Mouse (Mus musculus) stomach, embryonic 16.5 days (tissue): ENCODE measurements around the gene Pcsk4. TPM values are rescaled to one million over a fixed set of nuclear protein-coding genes. Genes with fewer than 3 reads are reported as not detected.
A peak's percentile ranks its signal among the peaks of the same experiment; 100 is the strongest.

Source experiments
- ATAC-seq: fragments of 200-750 bp; cut with Nextera tagmentation; 2 replicates; pipeline ENCODE4 v1.8.0; 2017; ENCODE audit warnings: moderate number of reproducible peaks, moderate TSS enrichment; ENCODE audit not compliant: insufficient read depth, low FRiP score
- H3K27ac ChIP-seq: fragments of 300-500 bp; sonication (generic); 2 replicates; pipeline ENCODE4 v1.5.1; 2014; ENCODE audit warnings: low read length
- H3K27me3 ChIP-seq: fragments of 300-500 bp; sonication (generic); 2 replicates; pipeline ENCODE4 v1.6.1; 2014; ENCODE audit warnings: low read length, control low read depth, mixed read lengths; ENCODE audit not compliant: control insufficient read depth, insufficient read depth
- H3K36me3 ChIP-seq: fragments of 300-500 bp; sonication (generic); 2 replicates; pipeline ENCODE4 v1.6.1; 2014; ENCODE audit warnings: low read length; ENCODE audit not compliant: control insufficient read depth, insufficient read depth
- H3K4me1 ChIP-seq: fragments of 300-500 bp; sonication (generic); 2 replicates; pipeline ENCODE4 v1.6.1; 2014; ENCODE audit warnings: low read length, control low read depth, mixed read lengths; ENCODE audit not compliant: control insufficient read depth, insufficient read depth
- H3K4me2 ChIP-seq: fragments of 300-500 bp; sonication (generic); 2 replicates; pipeline ENCODE4 v1.6.1; 2014; ENCODE audit warnings: low read depth, low read length, mixed read lengths
- H3K4me3 ChIP-seq: fragments of 300-500 bp; sonication (generic); replicated peaks from 2 replicates; pipeline ENCODE4 v1.5.1; 2014; ENCODE audit warnings: mild to moderate bottlenecking, low read length
- H3K9ac ChIP-seq: fragments of 300-500 bp; sonication (generic); 2 replicates; pipeline ENCODE4 v1.6.1; 2014; ENCODE audit warnings: low read length
- H3K9me3 ChIP-seq: fragments of 300-500 bp; sonication (generic); replicated peaks from 2 replicates; pipeline ENCODE4 v1.6.1; 2016; ENCODE audit warnings: low read length, control low read depth; ENCODE audit not compliant: control insufficient read depth
- WGBS: fragments of 180-500 bp; shearing (Covaris S2); extraction: QIAGEN DNeasy Blood & Tissue Kit; methylation state at CpG from one replicate; pipeline ENCODE4 v1.1.7; 2014; 5-methylcytosine and 5-hydroxymethylcytosine counted together
- polyA plus RNA-seq: library from polyadenylated mRNA; unstranded; fragments of >200 nt; fragmentation: Nextera tagmentation; extraction: Ambion mirVana; gene quantifications from 2 replicates; pipeline ENCODE4 v1.2.1, GENCODE M21; 2015

Gene Pcsk4
- polyA plus RNA-seq, 1 experiment from 2014 or later: 3.7 TPM

DNA sequence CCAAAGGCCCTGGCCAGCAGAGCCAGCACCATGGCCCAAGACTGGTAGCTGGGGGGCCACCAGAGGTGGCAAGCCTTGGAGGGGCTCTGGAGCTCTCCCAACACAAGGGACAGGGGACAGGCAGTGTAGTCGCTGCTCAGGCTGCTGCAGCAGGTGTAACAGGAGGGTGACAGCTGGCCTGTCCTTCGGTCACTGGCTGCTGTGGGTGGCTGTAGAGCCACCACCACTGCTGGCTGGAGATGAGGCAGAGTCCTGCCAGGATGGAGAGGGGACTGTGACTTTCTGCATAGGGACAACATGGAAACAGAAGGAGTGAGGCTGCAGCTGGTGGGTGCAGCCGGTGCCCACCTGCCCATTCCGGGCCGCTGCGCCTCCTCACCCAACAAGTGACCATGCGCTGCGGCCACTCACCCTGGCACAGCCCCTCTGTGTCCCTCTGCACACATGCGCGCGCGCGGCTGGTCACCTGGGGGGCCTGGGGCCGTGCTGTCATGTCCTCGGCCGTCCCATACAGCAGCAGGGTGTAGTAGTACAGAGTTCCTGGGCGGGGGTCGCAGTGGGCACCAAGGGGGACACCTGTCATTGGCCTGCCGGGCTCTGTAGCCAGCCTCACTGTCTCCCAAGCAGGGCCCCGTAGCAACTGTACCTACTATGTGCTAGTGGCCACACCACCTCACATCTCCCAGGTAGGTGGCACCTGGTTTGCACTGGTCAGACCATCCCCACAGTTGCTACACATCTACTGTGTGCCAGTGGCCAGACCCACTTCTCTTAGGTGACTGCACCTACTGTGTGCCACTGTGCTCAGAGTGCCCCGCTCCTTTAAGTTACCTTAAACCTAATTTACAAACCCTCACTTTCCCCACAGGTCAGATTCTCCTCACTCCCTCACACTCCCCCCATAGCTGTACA, 7.4 kb downstream of the Pcsk4 start:
- peaks cover 13% of the 10 kb centered on the region; the same call in 1 of the 2 replicates for H3K4me1 ChIP-seq
- H3K4me2 ChIP-seq: peak overlapping the region; percentile 96
- H3K27me3 ChIP-seq: peaks cover 2% of the 10 kb centered on the region
- 89% methylated on average over 21 of the region's 21 CpGs for WGBS
- peaks cover 5% of the 10 kb centered on the region; the same call in 1 of the 2 replicates for H3K36me3 ChIP-seq
- H3K9me3 ChIP-seq: no peaks in the 10 kb centered on the region
- peak overlapping the region; percentile 66 for H3K4me3 ChIP-seq
- H3K9ac ChIP-seq: peak overlapping the region; percentile 75
- no peak overlapping the region for H3K27ac ChIP-seq
- no peak for ATAC-seq

DNA sequence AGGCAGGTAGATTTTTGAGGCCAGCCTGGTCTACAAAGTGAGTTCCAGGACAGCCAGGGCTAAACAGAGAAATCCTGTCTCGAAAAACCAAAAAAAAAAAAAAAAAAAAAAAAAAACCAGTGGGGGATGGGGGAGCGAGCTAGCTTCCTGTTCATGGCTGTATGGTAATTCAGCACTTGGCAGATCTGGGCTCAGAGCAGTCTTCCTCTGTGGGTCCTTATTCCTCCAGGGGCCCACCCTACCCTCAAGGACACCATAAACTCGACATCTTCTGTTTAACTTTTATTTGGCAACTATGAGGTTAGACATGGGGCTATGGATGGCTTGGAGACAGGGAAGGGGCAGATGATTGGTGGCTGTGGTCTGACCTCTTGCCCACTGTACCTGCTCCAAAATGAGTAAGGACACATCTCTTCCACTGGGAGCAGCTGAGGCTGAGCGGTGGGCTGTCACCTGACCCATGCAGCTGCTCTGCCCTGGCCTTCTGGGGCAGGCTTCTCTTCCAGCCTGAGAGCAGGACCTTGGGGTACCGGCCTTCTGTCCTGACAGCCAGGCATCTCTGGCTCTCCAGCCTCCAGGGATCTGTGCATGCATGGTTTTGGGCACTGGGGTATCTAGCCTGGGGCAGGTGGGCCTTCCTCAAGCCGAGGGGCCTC, 8.2 kb downstream of the Pcsk4 start:
- ATAC-seq: no peak
- Histone ChIP-seq H3K9me3 (no peaks in the 10 kb centered on the region), H3K4me3 (no peak overlapping the region), H3K9ac (no peak overlapping the region; the same call in 1 of the 2 replicates), H3K36me3 (peaks cover 5% of the 10 kb centered on the region; the same call in 1 of the 2 replicates), H3K27me3 (peaks cover 6% of the 10 kb centered on the region), H3K4me2 (peak overlapping the region; percentile 20; the same call in 1 of the 2 replicates), H3K4me1 (peaks cover 13% of the 10 kb centered on the region; the same call in 1 of the 2 replicates), H3K27ac (peak overlapping the region; percentile 5; the same call in 1 of the 2 replicates)
- 75% methylated on average over 6 of the region's 6 CpGs for whole genome bisulfite sequencing

DNA sequence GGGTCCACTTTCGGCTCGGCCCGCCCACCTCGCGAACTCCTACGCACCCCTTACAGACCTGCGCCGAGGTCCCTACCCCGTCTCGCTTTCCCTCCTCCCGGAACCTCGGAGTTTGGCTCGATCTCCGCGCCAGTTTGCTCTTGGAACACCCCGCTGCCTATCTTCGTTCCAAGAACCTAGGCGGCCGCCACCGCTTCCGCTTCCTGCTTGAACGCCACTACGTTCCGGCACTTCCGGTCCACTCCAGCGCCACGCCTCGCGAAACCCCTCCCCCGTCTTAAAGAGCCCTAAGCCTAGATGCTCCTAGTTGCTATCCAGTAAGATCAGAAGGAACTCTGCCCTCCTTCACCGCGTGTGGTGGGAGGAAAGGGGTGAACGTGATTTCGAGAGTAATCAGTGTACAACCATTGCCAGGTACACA, 8.9 kb downstream of the Pcsk4 start, which contains the start of gene 2310011J03Rik:
Gene 2310011J03Rik, minus strand, starts transcription at position 198 of the 421 bp plus-strand sequence.
- H3K4me2 ChIP-seq: peak within 1 kb of the TSS; percentile 57
- H3K27ac ChIP-seq: peak within 1 kb of the TSS; percentile 72; the same call in 1 of the 2 replicates
- peak within 1 kb of the TSS; percentile 74 for H3K9ac ChIP-seq
- peaks cover 13% of the 10 kb centered on the region; the same call in 1 of the 2 replicates for H3K4me1 ChIP-seq
- ATAC-seq: peak; percentile 51; the same call in 1 of the 2 replicates
- no peaks in the 10 kb centered on the region for H3K9me3 ChIP-seq
- WGBS: under 1% methylated on average over 34 of the region's 34 CpGs
- peaks cover 5% of the 10 kb centered on the region; the same call in 1 of the 2 replicates for H3K36me3 ChIP-seq
- H3K27me3 ChIP-seq: peaks cover 12% of the 10 kb centered on the region
- H3K4me3 ChIP-seq: peak within 1 kb of the TSS; percentile 56

DNA sequence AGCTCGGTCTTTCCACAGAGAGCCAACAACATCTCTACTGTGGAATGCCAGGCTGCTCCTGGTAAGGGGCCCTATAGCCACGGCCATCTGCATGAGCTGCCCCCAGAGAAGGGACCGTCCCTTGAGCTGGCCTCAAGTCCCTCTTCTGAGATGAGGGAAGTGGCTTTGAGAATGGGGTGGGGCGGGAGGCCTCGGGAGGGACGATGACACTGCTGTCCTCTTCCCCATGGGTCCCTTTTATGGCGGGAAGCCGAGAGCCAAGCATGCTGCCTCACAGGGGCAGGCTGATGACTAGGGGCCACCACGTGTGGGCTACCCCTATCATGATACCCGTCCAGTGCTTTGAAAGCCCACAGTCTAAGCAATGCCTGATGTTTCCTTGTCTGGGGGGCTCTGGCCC, 12.3 kb downstream of the Pcsk4 start:
- Histone ChIP-seq H3K9ac (no peak overlapping the region), H3K4me1 (peaks cover 22% of the 10 kb centered on the region), H3K4me3 (no peak overlapping the region), H3K36me3 (peaks cover 5% of the 10 kb centered on the region; the same call in 1 of the 2 replicates), H3K27me3 (peaks cover 43% of the 10 kb centered on the region), H3K27ac (no peak overlapping the region), H3K9me3 (no peaks in the 10 kb centered on the region), H3K4me2 (no peak overlapping the region)
- WGBS: 58% methylated on average over 10 of the region's 10 CpGs
- no peak for ATAC-seq

DNA sequence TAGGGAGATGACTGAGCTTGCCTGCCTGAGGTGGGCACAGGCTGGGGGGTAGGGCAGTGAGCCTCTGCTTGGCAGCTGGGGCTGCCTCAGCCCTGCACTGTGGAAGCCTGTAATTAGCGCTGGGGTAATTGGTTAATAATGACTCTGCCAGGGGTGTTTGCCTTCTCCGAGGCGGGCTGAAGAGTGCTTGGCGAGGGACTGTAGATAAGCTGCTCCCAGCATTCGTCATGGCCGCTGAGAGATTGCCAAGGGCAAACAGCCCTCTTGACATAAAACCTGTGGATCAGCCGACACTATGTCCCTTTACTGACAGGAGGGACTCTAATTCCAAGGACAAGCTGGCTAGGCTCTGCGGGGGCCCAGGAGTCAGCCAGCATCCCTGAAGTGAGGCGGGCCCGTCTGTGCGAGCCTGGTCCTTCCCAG, 12.9 kb downstream of the Pcsk4 start:
- Histone ChIP-seq H3K4me3 (no peak overlapping the region), H3K36me3 (peaks cover 5% of the 10 kb centered on the region; the same call in 1 of the 2 replicates), H3K4me2 (no peak overlapping the region), H3K27ac (no peak overlapping the region), H3K4me1 (peaks cover 22% of the 10 kb centered on the region), H3K9me3 (no peaks in the 10 kb centered on the region), H3K9ac (no peak overlapping the region), H3K27me3 (peaks cover 49% of the 10 kb centered on the region)
- WGBS: 23% methylated on average over 11 of the region's 11 CpGs
- no peak for ATAC-seq

DNA sequence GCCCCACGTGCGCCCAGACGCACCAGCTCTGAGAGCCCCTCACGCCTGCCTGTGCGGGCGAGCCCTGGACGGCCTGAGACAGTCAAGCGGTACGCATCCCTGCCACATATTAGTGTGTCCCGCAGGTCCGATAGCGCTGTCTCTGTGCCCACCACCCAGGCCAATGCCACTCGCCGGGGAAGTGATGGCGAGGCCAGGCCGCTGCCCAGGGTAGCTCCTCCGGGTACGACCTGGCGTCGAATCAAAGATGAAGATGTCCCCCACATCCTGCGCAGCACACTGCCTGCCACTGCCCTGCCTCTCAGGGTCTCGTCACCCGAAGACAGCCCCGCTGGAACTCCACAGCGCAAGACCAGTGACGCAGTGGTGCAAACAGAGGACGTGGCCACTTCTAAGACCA, 14.0 kb downstream of the Pcsk4 start:
- Histone ChIP-seq H3K27me3 (peaks cover 53% of the 10 kb centered on the region), H3K9ac (0 out of 2 replicates have a peak overlapping the region, but pooled peaks have one; percentile 1), H3K4me2 (no peak overlapping the region), H3K4me3 (no peak overlapping the region), H3K9me3 (no peaks in the 10 kb centered on the region), H3K36me3 (peaks cover 5% of the 10 kb centered on the region; the same call in 1 of the 2 replicates), H3K27ac (no peak overlapping the region), H3K4me1 (peaks cover 18% of the 10 kb centered on the region)
- ATAC-seq: no peak
- WGBS: 47% methylated on average over 27 of the region's 27 CpGs

DNA sequence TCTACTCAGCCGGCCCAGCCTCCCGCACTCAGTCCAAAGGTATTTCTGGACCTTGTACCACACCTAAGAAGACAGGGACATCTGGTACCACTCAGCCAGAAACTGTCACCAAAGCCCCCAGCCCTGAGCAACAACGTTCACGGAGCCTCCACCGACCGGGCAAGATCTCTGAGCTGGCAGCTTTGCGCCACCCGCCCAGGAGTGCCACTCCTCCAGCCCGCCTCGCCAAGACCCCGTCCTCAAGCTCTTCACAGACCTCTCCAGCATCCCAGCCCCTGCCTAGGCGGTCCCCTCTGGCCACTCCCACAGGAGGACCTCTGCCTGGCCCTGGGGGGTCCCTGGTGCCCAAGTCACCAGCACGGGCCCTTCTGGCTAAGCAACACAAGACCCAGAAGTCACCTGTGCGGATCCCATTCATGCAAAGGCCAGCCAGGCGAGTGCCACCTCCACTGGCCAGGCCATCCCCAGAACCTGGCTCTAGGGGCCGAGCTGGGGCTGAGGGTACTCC, 14.8 kb downstream of the Pcsk4 start:
- H3K36me3 ChIP-seq: peaks cover 5% of the 10 kb centered on the region; the same call in 1 of the 2 replicates
- H3K4me3 ChIP-seq: no peak overlapping the region
- no peaks in the 10 kb centered on the region for H3K9me3 ChIP-seq
- ATAC-seq: no peak
- peaks cover 16% of the 10 kb centered on the region for H3K4me1 ChIP-seq
- H3K27ac ChIP-seq: no peak overlapping the region
- H3K9ac ChIP-seq: no peak overlapping the region
- H3K27me3 ChIP-seq: peaks cover 53% of the 10 kb centered on the region
- no peak overlapping the region for H3K4me2 ChIP-seq
- 47% methylated on average over 16 of the region's 16 CpGs for WGBS

DNA sequence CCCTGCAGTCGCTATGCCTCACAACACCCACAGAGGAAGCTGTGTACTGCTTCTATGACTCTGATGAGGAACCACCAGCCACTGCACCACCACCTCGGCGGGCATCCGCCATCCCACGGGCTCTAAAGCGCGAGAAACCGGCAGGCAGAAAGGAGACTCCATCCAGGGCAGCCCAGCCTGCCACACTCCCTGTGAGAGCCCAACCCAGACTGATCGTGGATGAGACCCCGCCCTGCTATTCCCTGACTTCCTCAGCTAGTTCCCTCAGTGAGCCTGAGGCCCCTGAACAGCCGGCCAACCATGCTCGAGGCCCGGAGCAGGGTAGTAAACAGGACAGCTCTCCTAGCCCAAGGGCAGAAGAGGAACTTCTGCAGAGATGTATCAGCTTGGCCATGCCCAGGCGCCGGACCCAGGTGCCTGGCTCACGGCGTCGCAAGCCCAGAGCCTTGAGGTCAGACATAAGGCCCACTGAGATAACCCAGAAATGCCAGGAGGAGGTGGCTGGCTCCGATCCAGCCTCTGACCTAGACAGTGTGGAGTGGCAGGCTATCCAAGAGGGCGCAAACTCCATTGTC, 15.6 kb downstream of the Pcsk4 start:
- peaks cover 13% of the 10 kb centered on the region for H3K4me1 ChIP-seq
- peaks cover 56% of the 10 kb centered on the region for H3K27me3 ChIP-seq
- H3K27ac ChIP-seq: peak overlapping the region; percentile 57
- peaks cover 5% of the 10 kb centered on the region; the same call in 1 of the 2 replicates for H3K36me3 ChIP-seq
- H3K4me2 ChIP-seq: peak overlapping the region; percentile 17; the same call in 1 of the 2 replicates
- H3K4me3 ChIP-seq: 0 out of 2 replicates have a peak overlapping the region, but pooled peaks have one; percentile 5
- H3K9me3 ChIP-seq: no peaks in the 10 kb centered on the region
- H3K9ac ChIP-seq: peak overlapping the region; percentile 60
- WGBS: 40% methylated on average over 20 of the region's 20 CpGs
- ATAC-seq: peak; percentile 49; the same call in 1 of the 2 replicates
